Mouse (Mus musculus): ENCODE data around the gene Msantd1.

Msantd1 gene

DNA sequence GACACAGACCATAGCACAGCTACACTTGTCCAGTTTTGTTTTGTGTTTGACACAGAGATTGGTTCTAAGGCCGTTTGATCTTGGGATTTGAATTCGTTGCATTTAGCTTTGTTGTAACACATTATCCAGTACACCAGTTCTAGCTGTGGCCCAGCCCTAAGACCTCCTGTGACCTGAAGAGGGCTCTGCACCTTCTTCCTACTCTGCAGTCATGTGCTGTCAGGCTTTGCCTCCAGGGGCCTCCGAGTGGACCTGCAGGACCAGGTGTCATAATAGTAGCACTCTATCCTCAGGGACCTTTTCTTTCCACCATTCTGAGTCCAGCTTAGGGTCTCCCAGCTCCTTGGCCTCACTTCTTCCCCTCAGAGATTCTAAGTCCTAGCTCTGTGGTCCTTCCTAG lies 64.7 kb downstream of the Msantd1 start:
- DNase-seq (ENCODE audit: low spot score in 2 of 2) = no peak
